Mouse (Mus musculus): Measurements from ENCODE around the gene Clic1.
"Not testable (repeated sequence)": the region's sequence is repeated elsewhere in the genome, so short reads cannot be mapped to it uniquely, and the experiment has no call there.

The Clic1 gene

GRCm38 (mm10) chr17:35020551-35020950 is 29.2 kb upstream of the Clic1 start:
- DNase-seq (ENCODE audit: low read depth in 1 of 2, low spot score in 2 of 2), result no peak

GRCm38 (mm10) chr17:35021163-35021808 is 28.5 kb upstream of the Clic1 start:
- peak; percentile 53 to 73 for DNase-seq (ENCODE audit: low read depth in 1 of 2, low spot score in 2 of 2)

GRCm38 (mm10) chr17:35021842-35022477 is 27.8 kb upstream of the Clic1 start:
- no peak for DNase-seq (ENCODE audit: low read depth in 1 of 2, low spot score in 2 of 2)

- no peak for DNase-seq (ENCODE audit: low read depth in 1 of 2, low spot score in 2 of 2)
Measured at GRCm38 (mm10) chr17:35022541-35023060, 27.2 kb upstream of the Clic1 start.

- DNase-seq (ENCODE audit: low read depth in 1 of 2, low spot score in 2 of 2), result no peak
Measured at GRCm38 (mm10) chr17:35023221-35023620, 26.5 kb upstream of the Clic1 start.

GRCm38 (mm10) chr17:35023756-35024155 is 26.0 kb upstream of the Clic1 start:
- peak; percentile 40 to 56 for DNase-seq (ENCODE audit: low read depth in 1 of 2, low spot score in 2 of 2)

GRCm38 (mm10) chr17:35024261-35024660 is 25.5 kb upstream of the Clic1 start:
- DNase-seq (ENCODE audit: low read depth in 1 of 2, low spot score in 2 of 2), result no peak

- no peak for DNase-seq (ENCODE audit: low read depth in 1 of 2, low spot score in 2 of 2)
Measured at GRCm38 (mm10) chr17:35024691-35025488, 24.9 kb upstream of the Clic1 start.

- no peak for DNase-seq (ENCODE audit: low read depth in 1 of 2, low spot score in 2 of 2)
Measured at GRCm38 (mm10) chr17:35026206-35026605, 23.6 kb upstream of the Clic1 start.

GRCm38 (mm10) chr17:35027277-35028068 is 22.3 kb upstream of the Clic1 start, which contains the start of gene Sapcd1:
TSS of gene Sapcd1 (minus strand) at chr17:35028016.
- no peak for DNase-seq (ENCODE audit: low read depth in 1 of 2, low spot score in 2 of 2)

GRCm38 (mm10) chr17:35028315-35028714 is 21.5 kb upstream of the Clic1 start:
- no peak for DNase-seq (ENCODE audit: low read depth in 1 of 2, low spot score in 2 of 2)

GRCm38 (mm10) chr17:35029691-35030532 is 19.9 kb upstream of the Clic1 start:
- no peak for DNase-seq (ENCODE audit: low read depth in 1 of 2, low spot score in 2 of 2)

GRCm38 (mm10) chr17:35031272-35031671 is 18.5 kb upstream of the Clic1 start:
- DNase-seq (ENCODE audit: low read depth in 1 of 2, low spot score in 2 of 2), result no peak

GRCm38 (mm10) chr17:35031880-35032279 is 17.9 kb upstream of the Clic1 start:
- no peak for DNase-seq (ENCODE audit: low read depth in 1 of 2, low spot score in 2 of 2)

GRCm38 (mm10) chr17:35032323-35032870 is 17.4 kb upstream of the Clic1 start:
- DNase-seq (ENCODE audit: low read depth in 1 of 2, low spot score in 2 of 2), result no peak

- DNase-seq (ENCODE audit: low read depth in 1 of 2, low spot score in 2 of 2), result not testable (repeated sequence)
Measured at GRCm38 (mm10) chr17:35033703-35034102, 16.1 kb upstream of the Clic1 start.

- no peak for DNase-seq (ENCODE audit: low read depth in 1 of 2, low spot score in 2 of 2)
Measured at GRCm38 (mm10) chr17:35034896-35035295, 14.9 kb upstream of the Clic1 start.

GRCm38 (mm10) chr17:35039121-35039873 is 10.5 kb upstream of the Clic1 start:
- no peak for DNase-seq (ENCODE audit: low read depth in 1 of 2, low spot score in 2 of 2)

- DNase-seq (ENCODE audit: low read depth in 1 of 2, low spot score in 2 of 2), result no peak
Measured at GRCm38 (mm10) chr17:35043794-35044193, 6.0 kb upstream of the Clic1 start.

Measured in monocyte, adult 2 months (primary cell).